Mouse (Mus musculus) mouse trophoblast stem cell (cell line): ENCODE measurements at regions not wholly inside any gene's neighbourhood (a gene's known extent, or its start where the extent isn't known, plus 50 kb on each side); places are given as distances from the start of the nearest gene placed in this dataset.

Experiments
- in situ Hi-C, 2 experiments: fragments of 300-500 bp; cut with MseI, MboI; formaldehyde crosslinking; loops; 2 replicates in 1 of 2; 3 replicates in 1 of 2; pipeline ENCODE4 v1.15.1; 2025

DNA sequence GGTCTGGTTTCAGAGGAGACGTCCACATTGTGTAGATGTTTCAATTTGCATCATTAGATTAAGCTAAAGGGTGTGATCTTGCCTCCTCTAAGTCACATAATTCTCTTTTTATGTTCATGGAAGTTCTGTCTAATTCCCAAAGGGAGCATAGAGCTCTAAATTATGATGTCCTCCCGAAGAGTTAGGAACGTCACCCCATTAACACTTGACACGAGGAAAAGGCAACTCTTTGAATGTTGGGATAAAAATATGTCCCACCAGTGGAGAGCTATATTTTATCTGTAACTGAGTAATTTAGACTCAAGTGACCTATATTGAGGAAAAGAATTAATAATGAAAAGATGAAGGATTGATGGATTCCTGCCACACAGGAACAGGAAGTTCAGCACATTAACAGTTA, 69.2 kb upstream of the Fam19a1 start:
- in situ Hi-C loops: no loop called here

DNA sequence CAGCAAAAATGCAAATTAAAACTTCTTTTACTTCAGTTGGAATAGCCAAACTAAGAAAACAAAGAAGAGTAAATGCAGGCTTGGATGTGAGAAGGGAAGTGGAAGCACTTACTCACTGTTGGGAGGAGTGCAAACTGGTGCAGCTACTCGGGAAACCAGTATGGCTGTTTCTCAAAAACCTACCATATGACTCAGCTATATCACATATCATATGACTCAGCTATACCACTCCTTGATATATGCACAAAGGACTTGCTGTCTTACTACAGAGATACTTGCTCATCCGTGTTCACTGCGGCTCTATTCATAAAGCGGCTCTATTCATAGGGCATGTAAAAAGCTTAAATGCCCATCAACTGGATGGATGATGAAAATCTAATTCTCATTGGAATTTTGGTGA, 59.5 kb upstream of the Fam19a1 start:
- in situ Hi-C loops: no loop called here

DNA sequence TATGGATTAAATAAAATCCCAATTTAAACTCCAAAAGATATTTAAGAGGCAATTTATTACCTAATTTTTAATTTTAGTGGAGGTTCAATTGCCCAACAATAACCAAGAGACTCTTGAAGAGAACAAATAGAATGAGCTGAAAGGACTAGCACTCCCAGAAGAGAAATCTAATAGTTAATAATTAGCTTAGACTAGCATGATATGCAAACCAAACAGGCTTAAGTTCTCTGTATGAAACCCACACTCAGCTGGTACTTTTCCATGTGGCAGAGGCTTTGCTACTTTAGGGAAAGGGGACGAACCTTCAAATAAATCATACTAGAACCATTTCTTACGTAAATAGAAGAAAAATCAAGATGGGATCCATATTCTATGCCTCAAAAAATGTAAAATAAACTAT, 55.9 kb upstream of the Fam19a1 start:
- in situ Hi-C loops: no loop called here

DNA sequence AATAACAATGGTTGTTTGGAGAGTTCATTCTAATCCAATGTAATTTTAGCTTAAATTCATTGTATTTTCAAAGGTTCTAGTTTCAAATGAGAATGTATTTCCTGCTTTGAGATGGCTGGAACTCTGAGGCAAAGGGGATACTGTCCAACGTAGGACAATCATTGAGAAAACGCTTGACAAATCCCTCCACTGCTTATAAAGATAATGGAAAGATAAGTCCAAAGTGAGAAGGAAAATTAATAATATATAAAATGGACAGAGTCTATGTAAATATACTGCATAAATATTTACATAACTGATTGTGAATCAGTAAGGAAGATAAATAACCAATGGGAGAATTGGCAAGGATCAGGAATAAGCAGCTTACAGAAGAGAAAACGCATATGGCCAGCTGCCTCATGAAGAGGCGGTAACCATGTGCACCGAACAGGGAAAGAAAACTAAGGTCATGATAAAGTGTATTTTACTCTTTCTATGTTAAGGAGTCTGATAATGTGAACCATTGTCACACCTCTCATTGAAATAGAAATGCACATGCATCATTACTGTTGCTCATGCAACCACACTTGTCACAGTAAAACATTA, 55.3 kb upstream of the Fam19a1 start:
- in situ Hi-C loops: no loop called here

DNA sequence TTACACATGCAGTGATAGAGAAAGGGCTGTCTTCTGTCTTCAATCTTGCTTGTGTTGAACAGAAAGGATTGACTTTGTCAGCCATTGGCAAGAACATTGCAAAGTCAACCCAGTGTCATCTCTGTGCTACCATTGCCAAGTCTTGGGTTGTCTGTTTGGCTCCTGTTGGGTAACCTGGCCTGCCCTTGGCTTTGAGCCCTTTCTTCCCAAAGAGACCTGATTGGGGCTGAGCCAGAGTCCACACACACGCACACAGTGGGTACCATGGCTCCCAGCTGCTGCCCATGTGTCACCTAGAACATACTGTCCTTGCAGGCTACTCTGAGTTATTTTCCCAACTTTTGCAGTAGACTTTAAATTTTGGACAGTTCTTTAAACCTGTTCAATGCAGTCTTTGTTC, 51.0 kb upstream of the Fam19a1 start:
- in situ Hi-C loops: no loop called here
